Mouse (Mus musculus) A20 (cell line): ENCODE measurements around the gene Btbd8.
A peak's percentile ranks its signal among the peaks of the same experiment; 100 is the strongest.

ENCODE experiments used
- DNase-seq: peaks from one replicate; pipeline ENCODE4 v3.0.0-alpha.2; 2011; ENCODE audit warnings: low read depth, low spot score

Gene Btbd8

DNA sequence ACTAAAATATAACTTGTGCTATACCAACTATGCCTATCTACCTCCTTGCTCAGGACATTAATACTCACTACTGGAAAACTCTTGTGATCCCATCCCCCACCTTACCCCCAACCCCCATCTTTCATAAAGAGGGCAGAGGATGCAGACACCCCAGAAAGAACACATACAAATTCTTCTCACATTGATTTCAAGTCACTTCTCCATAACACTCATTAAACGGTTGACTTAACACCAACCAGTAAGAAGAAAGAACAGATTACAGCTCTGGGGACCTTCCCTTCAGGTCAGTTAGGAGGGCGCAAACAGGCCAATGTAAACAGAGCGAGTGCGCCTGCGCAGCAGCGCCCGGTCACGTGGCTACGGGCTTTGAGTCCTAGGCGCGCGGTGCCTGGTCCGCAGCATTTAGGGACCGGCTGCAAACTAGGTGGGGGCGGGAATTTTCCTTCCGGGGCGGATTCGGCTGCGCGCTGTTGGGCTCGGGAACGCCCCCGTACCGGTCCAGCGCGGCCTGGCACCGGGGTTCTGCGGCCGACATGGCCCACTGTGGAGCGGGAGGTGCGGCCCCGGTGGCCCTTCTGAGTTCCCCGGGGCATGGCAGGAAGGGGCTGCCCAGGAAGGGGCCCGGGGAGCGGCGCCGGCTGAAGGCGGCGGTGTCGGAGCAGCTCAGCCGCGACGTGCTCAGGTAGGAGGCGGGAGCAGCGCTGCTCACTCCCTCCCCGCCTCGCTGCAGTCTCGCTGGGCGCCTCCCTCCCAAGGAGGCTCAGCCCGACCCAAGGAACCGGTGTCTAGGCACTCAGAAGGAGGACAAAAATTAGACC, at the start of gene Btbd8:
Gene Btbd8, plus strand, starts transcription at position 534 of the 818 bp plus-strand sequence.
- DNase-seq = peak; percentile 98

GRCm38 (mm10) chr5:107389373-107389772, 48.4 kb upstream of the Btbd8 start:
- no peak for DNase-seq

DNA sequence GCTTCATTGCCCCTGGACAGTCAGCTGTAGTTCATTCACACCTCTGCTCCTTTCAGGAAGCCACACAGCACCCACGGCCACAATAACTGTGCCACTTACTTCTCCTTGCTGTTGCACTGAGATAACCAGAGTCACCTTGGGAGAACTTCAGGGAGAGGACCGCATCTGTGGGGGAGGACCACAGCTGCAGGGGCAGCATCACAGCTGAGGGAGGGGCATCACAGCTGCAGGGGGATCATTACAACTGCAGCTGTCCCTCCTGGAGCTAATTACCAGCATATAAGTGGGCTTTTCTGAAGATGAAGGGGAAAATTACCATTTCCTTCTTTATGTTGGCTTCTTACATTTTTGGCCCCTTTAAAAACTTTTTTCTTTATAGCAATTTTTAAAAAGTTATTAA, 43.4 kb upstream of the Btbd8 start:
- DNase-seq = no peak

DNA sequence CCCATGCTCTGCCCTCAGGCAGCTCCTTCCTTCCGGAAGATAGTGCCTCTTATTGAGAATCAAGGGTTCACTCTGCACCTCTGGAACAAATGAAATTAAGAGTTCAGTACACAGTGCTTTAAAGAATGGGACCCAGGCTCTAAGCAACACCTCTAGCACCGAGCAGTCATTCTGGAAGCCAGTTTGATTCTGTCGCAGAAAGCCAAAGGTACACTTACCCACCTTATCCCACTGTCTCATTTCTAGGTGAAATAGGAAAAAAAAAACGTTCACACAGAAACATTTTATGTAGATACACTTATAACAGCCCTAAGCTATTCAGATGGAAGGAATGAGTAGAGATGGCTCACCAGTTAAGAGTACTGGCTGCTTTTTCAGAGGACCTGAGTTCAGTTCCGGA, 35.4 kb upstream of the Btbd8 start, which contains the start of gene Ephx4:
Gene Ephx4, plus strand, starts transcription at position 301 of the 400 bp plus-strand sequence.
- no peak for DNase-seq

DNA sequence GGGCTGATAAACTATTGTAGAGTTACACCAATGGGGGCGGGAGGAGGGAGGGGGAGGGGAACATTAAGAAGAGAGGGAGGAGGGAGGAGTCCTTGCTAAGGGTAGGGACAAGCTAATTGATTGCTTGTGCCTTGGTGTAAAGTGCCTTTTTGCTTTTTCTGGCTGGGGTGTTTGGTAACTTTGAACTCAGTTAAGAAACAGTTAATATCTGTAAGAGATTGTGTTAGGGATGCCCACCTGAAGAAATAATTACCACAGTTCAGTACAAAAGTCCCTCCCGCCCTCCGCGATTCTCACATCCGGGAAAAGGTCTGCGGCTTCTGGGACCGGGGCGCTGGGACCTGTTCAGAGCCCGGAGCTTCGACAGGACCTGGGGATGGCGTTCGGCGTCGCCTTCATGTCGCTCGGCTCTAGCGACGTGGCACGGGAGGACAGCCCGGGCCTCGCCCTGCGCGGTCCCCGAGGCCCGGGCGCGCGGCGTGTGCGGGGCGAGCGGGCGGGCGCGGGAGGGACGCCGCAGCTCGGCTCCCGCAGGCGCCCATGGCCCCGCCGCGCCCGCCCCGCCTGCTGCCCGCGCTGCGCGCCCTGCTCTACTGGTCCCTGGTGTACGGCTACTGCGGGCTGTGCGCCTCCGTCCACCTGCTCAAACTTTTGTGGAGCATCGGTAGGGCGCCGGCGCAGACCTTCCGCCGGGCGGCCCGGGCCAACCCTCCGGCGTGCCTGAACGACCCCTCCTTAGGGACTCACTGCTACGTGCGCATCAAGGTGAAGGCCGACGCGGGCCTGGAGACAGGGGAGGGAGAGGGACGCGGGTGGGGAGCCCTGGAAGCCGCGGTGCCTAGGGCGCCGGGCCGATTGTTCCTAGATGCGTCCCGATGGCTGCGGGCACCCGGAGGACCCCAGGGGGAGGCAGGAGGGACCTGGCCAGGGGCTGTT, 34.5 kb upstream of the Btbd8 start:
- no peak for DNase-seq

GRCm38 (mm10) chr5:107403947-107404684, 33.7 kb upstream of the Btbd8 start:
- DNase-seq = no peak

DNA sequence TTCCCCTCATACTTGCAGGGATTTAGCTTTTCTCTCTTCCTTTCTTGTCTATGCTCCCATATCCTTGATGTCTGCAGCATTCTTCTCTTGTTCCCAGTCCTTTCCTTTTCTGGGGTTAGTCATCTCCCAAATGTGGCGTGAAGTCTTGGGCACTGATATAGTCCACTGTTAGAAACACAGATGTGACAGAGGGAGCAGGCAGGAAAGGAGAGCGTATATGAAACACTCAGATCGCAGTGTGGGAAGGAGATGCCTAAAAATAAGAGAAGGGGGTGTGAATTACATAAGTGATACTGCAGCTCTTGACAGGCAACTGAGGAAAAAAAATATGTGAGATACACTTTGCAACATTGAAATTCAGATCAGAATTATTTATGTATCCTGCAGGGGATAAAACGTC, 32.4 kb upstream of the Btbd8 start:
- DNase-seq = no peak

DNA sequence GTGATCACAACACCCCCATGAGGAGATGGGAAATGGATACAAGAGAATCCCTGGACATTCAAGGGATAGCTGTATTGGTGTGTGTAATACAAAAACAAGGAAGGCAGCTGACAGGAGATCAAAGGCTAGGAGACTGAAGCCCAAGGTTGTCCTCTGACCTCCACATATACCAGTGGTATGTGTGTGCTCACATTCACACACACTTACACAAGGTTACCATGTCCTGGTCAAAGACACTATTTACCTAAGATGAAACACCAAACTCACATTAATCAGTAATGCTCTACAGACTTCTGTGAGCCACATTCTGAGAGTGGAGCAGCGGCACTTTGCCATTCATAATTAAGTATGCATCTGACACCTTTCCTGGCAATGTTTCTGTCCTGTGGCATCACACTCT, 27.5 kb upstream of the Btbd8 start:
- DNase-seq = no peak

DNA sequence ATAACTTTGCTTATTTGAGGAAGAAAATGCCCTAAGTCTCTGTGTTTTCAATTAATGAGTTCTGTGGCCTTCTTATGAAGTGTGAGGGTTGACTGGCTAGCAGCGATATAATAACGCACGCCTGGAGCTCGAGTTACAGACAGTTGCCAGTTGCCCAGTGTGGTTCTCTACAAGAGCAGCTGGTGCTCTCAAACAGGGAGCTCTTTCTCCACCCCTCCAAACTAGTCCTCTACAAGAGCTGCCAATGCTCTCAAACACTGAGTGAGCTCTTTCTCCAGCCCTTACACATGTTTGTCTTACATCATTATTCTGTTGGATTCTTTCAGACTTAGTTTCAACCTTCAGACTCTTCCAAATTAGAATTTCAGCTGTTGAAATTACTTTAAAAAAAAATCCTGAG, 26.5 kb upstream of the Btbd8 start:
- no peak for DNase-seq

DNA sequence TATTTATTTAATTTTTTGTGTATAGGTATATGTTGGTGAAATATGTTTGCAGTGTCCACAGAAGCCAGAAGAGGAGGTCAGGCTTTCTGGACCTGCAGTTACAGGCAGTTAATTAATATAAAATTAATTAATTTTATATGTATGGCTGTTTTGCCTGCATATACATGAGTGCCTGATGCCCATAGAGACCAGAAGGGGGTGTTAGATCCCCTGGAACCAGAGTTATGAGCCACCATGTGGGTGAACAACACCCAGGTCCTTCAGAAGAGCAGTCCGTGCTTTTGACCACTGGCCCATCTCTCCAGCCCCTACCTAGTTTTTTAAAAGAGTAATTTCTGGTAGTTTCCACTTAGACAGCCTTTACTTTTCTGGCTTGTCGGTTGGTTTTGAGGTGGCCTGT, 25.5 kb upstream of the Btbd8 start:
- DNase-seq = peak; percentile 23

DNA sequence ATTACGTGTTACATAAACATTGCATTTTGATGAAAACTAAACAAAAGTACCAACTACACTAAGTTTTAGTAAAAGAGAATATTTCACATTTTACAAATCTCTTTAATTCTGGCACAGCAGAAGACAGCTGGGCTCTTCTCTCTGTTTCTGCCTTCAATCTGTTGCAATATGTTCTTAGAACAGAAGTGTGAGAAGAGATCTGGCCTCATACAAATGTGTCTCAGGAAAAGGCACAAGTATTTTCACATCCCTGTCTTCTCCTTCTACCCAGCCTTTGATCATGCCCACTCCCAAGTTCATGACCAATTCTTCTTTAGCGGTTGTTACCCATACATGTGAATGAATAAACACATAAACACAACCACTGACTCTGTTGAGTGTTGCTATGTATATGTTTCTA, 22.7 kb upstream of the Btbd8 start:
- no peak for DNase-seq

DNA sequence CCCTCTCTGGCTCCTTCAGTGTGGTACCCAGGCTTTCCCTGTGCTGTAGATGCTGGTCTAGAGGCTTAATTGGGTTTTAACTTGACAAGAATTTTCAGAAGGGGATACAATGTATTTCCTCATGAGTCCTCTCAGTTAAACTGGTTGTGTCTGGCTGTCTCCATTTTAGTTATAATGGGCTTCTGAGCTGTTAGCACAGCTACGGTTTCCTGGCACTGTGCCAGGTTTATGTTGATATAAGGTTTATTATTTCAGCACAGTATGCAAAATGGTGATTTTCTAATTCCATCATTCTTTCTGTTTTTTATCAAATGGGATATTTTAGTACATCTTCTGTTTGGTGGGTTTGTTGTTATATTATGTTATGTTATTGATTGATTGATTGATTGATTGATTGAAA, 16.1 kb upstream of the Btbd8 start:
- no peak for DNase-seq

DNA sequence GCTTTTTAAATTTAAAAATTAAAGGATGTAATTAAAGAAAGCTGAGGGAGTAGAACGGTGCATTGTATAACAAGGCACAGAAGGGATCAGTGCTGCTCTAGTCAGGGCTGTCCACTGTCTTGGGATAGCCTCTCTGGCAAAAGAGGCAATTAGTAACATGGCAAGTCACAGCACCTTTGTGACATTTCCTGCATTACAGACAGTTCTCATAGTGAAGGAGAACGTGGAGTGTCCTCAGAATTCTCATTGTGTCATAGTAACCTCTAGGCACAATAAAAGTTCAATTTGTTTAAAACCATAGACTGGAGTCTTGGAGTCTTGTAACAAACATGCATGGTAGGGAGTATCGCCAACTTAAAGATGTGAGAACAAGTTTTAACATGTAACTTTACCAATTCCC, 6.5 kb upstream of the Btbd8 start, which contains the start of gene Lpcat2b:
Gene Lpcat2b, plus strand, starts transcription at position 301 of the 400 bp plus-strand sequence.
- DNase-seq = no peak

- no peak for DNase-seq
Measured at GRCm38 (mm10) chr5:107434001-107434400, 3.8 kb upstream of the Btbd8 start.

DNA sequence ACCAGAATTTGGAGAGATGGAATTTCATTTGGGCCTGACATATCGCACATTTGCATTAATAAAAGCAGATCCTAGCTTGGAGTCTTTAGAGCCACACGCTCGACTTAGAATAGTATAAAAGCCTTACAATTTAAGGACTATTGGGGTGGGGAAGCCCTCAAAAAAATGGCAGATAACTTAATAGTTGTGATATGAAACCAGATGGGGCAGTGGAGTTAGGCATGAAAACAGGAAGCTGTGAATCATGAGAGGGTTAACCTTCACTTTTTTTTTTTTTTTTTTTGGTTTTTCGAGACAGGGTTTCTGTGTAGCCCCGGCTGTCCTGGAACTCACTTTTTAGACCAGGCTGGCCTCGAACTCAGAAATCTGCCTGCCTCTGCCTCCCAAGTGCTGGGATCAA, 1.6 kb upstream of the Btbd8 start:
- peak; percentile 19 for DNase-seq

DNA sequence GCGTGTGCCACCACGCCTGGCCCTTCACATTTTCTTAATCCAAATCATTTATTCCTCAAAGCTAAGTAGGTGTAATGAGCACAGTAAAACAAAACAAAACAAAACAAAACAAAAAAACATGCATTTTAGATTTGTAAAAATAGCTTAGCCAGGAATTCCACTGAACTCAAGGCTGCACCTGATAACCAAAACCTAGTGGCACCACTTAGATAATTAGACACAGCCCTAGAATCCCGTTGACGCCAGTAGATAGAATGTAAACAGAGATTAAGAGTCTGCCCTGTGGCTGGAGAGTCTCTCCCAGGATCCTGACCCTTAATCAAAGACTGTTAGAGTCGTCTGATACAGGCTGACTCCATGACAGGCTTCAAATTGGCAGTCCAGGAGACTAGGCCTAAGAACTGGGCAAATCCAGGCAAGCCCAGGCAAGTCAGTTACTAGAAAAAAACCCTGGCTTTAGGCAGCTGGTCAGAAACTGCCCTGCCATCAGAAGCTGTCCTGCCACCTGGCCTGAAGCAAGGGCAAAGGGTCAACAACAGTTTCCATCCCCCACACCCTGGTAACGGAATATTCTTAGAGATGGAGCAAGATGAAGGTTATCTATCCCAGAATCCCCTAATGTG, 1.1 kb upstream of the Btbd8 start:
- DNase-seq = peak; percentile 9

DNA sequence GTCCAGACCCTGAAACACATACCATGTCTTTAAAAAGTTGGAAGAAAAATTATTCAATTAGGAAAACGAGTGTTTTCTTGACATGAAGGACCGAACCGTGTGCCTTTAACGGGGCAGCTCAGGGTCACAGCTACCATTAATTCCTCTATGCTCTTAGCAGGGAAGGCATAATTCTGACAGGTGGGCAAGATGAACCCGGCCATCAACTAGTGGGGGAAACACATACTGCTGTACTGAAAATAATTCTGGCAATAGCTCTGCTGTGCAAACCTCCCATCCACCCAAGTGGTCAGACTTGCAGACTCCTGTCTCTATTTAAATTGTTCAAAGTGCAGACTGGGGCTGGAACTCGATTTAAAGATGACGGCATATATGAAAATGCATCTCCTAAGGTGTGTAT, 556 bp downstream of the Btbd8 start:
- DNase-seq = no peak

DNA sequence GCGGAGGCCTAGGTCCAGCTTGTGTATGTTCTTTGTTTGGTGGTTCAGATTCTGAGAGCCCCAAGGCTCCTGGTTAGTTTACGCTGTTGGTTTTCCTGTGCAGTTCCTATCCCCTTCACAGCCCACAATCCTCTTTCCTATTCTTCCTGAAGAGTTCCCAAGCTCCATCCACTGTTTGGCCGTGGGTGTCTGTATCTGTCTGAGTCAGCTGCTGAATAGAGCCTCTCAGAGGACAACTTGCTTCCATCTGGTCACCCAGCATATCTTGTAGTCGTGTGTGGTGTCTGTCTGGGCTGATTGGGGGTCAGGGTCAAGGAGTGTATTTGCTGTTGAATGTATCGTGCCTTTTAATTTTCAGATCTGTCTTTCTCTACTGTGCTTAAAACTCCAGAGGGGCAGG, 4.1 kb downstream of the Btbd8 start:
- DNase-seq = no peak

GRCm38 (mm10) chr5:107444251-107444650, 6.5 kb downstream of the Btbd8 start:
- no peak for DNase-seq

DNA sequence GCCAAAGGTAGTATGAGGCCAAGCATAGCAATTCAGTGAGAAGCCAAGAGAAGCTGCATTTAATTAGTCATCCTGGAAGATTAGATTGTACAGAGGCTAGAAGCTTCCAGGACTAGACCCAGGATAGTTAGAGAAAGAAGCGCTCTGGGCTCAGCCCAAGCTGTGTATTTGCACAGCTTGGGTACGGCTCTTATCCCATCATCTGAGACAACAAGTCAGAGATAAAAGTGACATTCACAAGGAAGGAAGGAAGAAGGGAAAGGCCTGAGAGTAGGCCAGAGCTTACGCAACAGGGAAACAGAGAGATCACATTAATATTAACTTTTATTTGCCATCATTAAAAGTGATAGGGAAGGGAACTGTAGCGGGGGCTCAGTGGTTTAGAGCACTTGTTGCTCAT, 10.2 kb downstream of the Btbd8 start:
- DNase-seq = no peak

GRCm38 (mm10) chr5:107448784-107449183, 11.0 kb downstream of the Btbd8 start:
- DNase-seq = no peak
